Mouse (Mus musculus): ENCODE measurements around the gene Tom1. TPM values are rescaled to one million over a fixed set of nuclear protein-coding genes. Genes with fewer than 3 reads are reported as not detected.

The Tom1 gene
- polyA plus RNA-seq, 1 experiment from 2014 or later, result 37.7 TPM

DNA sequence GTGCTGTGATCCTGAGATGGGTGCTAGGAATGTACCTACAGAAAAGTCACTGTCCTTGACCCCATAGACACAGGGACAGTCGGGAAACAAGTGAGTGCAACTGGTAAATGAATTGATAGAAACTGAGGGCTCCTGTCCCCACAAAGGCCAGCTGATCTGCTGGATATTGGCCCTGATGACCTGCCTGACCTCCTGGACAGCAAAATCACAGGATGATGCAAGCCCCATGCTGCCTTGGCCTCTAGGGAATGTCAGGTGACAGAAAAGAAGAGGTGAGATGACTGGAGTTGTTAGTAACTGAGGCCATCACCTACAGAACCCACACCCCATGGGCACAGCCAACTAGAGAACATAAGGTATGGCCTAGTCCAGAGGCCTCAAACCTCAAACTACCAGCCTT, 44.7 kb downstream of the Tom1 start:
- H3K4me1 ChIP-seq (ENCODE audit: control insufficient read depth, insufficient read depth, low read length), result no peaks in the 10 kb centered on the region
- no peak overlapping the region for H3K9ac ChIP-seq (ENCODE audit: low read depth, low read length)
- WGBS, result 97% methylated on average over 1 of the region's 1 CpGs
- H3K27me3 ChIP-seq (ENCODE audit: control insufficient read depth, insufficient read depth, low read depth, low read length), result no peaks in the 10 kb centered on the region; the same call in 1 of the 2 replicates
- no peak for ATAC-seq
- H3K4me3 ChIP-seq (ENCODE audit: low read depth, low read length), result no peak overlapping the region
- no peak overlapping the region for H3K27ac ChIP-seq (ENCODE audit: low read length)
- H3K4me2 ChIP-seq (ENCODE audit: low read length), result no peak overlapping the region
- no peaks in the 10 kb centered on the region for H3K36me3 ChIP-seq (ENCODE audit: control insufficient read depth, insufficient read depth, low read length)
- no peaks in the 10 kb centered on the region for H3K9me3 ChIP-seq (replicated peaks; ENCODE audit: control insufficient read depth, low read length, poor library complexity, severe bottlenecking)

DNA sequence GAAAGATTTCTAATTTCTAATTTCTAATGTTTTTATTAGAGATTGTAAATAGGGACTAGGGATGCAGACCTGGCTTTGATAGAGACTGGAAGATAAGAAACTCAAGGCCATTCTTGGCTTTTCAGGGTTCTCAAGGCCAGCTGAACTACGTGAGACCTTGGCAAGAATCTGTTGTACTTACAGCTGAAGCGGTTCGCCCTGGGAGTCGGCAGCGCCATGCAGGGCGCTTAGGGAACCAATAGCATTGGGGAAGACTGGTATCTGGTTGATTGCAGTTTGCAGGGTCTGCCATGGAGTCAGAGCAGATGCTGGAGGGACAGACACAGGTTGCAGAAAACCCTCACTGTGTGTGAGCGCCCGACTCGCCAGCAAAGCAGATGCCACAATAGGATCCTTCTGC, 45.3 kb downstream of the Tom1 start:
- 95% methylated on average over 9 of the region's 9 CpGs for WGBS
- no peak for ATAC-seq

DNA sequence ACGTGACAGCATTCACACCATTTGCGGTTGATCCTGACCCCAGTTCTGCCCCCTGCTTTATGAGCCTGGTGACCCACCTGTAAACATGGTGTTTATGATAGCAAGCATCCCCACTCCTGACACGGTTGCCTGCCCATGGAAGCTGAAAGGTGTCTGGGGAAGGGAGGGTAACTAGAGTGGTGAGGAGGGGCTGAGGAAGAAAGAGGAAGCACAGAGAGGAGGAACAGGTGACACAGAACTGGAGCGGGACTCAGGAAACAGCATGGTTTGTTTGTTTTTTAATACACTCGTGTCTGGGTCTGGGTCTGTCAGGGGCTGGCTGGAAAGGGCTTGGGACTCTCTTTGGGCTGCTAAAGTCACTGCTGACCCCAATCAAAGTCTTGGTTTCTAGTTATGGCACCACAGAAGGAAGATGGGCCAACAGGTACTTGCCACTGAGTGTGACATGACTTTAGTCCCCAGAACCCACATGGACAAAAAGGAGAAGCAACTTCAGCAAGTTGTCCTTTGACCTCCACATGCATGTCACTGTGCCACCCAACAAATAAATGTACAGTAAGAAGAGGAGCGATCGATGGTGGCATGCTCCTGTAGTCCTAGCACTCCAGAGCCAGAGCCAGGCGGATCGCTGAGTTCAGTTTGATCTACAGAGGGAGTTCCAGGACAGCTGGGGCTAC, 48.0 kb downstream of the Tom1 start:
- Histone ChIP-seq H3K4me1 (ENCODE audit: control insufficient read depth, insufficient read depth, low read length) (peaks cover 3% of the 10 kb centered on the region; the same call in 1 of the 2 replicates), H3K9me3 (replicated peaks; ENCODE audit: control insufficient read depth, low read length, poor library complexity, severe bottlenecking) (no peaks in the 10 kb centered on the region), H3K27me3 (ENCODE audit: control insufficient read depth, insufficient read depth, low read depth, low read length) (no peaks in the 10 kb centered on the region; the same call in 1 of the 2 replicates), H3K9ac (ENCODE audit: low read depth, low read length) (no peak overlapping the region), H3K4me3 (ENCODE audit: low read depth, low read length) (no peak overlapping the region), H3K4me2 (ENCODE audit: low read length) (no peak overlapping the region), H3K36me3 (ENCODE audit: control insufficient read depth, insufficient read depth, low read length) (no peaks in the 10 kb centered on the region), H3K27ac (ENCODE audit: low read length) (no peak overlapping the region)
- no peak for ATAC-seq
- 85% methylated on average over 9 of the region's 9 CpGs for WGBS

More for the DNA sequence above, 45.3 kb downstream of the Tom1 start:
- Histone ChIP-seq H3K36me3 (ENCODE audit: control insufficient read depth, insufficient read depth, low read length) (no peaks in the 10 kb centered on the region), H3K27me3 (ENCODE audit: control insufficient read depth, insufficient read depth, low read depth, low read length) (no peaks in the 10 kb centered on the region; the same call in 1 of the 2 replicates), H3K9me3 (replicated peaks; ENCODE audit: control insufficient read depth, low read length, poor library complexity, severe bottlenecking) (no peaks in the 10 kb centered on the region), H3K4me3 (ENCODE audit: low read depth, low read length) (no peak overlapping the region), H3K9ac (ENCODE audit: low read depth, low read length) (no peak overlapping the region), H3K27ac (ENCODE audit: low read length) (no peak overlapping the region), H3K4me2 (ENCODE audit: low read length) (no peak overlapping the region), H3K4me1 (ENCODE audit: control insufficient read depth, insufficient read depth, low read length) (peaks cover 2% of the 10 kb centered on the region; the same call in 1 of the 2 replicates)

DNA sequence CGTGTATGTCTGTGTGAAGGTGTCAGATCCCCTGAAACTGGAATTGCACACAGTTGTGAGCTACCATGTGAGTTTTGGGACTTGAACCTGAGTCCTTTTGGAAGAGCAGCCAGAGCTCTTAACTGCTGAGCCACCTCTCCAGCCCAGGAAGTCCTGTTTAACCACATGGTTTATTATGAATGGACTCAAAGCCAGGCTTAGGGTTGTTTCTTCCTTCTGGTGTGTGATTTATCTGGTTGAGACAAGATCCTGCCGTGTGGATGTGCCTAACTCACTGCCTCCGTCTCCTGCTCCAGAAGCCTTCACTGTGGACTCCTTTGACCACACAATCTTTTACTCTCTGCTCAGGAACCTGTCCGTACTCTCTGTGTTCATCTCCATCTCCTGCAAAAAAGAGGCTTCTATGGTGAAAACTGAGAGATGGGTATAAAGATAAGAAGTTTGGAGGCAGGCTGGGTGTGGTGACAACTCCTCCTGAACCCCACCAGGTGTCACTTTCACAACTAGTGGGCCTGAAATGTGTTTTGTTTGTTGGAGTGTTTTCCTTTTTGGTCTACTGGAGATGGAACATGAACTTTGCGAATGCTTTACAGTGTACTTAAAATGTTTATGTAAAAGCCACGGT, 48.8 kb downstream of the Tom1 start:
- H3K27ac ChIP-seq (ENCODE audit: low read length), result no peak overlapping the region
- no peak overlapping the region for H3K4me3 ChIP-seq (ENCODE audit: low read depth, low read length)
- no peak overlapping the region for H3K9ac ChIP-seq (ENCODE audit: low read depth, low read length)
- H3K4me1 ChIP-seq (ENCODE audit: control insufficient read depth, insufficient read depth, low read length), result peaks cover 3% of the 10 kb centered on the region; the same call in 1 of the 2 replicates
- no peak overlapping the region for H3K4me2 ChIP-seq (ENCODE audit: low read length)
- H3K36me3 ChIP-seq (ENCODE audit: control insufficient read depth, insufficient read depth, low read length), result no peaks in the 10 kb centered on the region
- no peaks in the 10 kb centered on the region for H3K9me3 ChIP-seq (replicated peaks; ENCODE audit: control insufficient read depth, low read length, poor library complexity, severe bottlenecking)
- ATAC-seq, result no peak
- no peaks in the 10 kb centered on the region; the same call in 1 of the 2 replicates for H3K27me3 ChIP-seq (ENCODE audit: control insufficient read depth, insufficient read depth, low read depth, low read length)
- 81% methylated on average over 6 of the region's 6 CpGs for WGBS

DNA sequence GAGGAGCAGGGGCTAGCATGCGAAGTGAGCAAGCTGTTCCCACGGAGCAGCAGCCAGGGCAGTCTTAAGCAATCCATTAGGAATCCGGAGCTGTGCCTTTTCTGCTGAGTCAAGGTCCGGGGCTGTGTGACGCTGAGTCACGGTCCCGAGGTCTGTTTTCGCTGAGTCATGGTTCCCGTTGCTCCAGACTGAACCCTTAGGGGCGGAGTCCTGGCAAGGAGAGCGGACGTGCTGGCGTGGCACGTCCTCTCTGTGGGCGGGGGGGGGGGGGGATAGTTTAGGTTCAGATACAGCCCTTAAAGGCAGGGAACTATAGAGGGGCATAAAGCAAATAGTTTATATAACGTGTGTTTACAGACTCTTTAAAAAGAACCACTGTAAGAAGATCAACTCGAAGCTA, 50.3 kb downstream of the Tom1 start:
- peak overlapping the region; percentile 60 for H3K4me2 ChIP-seq (ENCODE audit: low read length)
- no peaks in the 10 kb centered on the region; the same call in 1 of the 2 replicates for H3K27me3 ChIP-seq (ENCODE audit: control insufficient read depth, insufficient read depth, low read depth, low read length)
- peak overlapping the region; percentile 42; the same call in 1 of the 2 replicates for H3K9ac ChIP-seq (ENCODE audit: low read depth, low read length)
- peak; percentile 90 for ATAC-seq
- H3K4me3 ChIP-seq (ENCODE audit: low read depth, low read length), result peak overlapping the region; percentile 21
- WGBS, result 6% methylated on average over 16 of the region's 17 CpGs
- no peaks in the 10 kb centered on the region for H3K36me3 ChIP-seq (ENCODE audit: control insufficient read depth, insufficient read depth, low read length)
- H3K27ac ChIP-seq (ENCODE audit: low read length), result no peak overlapping the region
- no peaks in the 10 kb centered on the region for H3K9me3 ChIP-seq (replicated peaks; ENCODE audit: control insufficient read depth, low read length, poor library complexity, severe bottlenecking)
- peaks cover 3% of the 10 kb centered on the region; the same call in 1 of the 2 replicates for H3K4me1 ChIP-seq (ENCODE audit: control insufficient read depth, insufficient read depth, low read length)

DNA sequence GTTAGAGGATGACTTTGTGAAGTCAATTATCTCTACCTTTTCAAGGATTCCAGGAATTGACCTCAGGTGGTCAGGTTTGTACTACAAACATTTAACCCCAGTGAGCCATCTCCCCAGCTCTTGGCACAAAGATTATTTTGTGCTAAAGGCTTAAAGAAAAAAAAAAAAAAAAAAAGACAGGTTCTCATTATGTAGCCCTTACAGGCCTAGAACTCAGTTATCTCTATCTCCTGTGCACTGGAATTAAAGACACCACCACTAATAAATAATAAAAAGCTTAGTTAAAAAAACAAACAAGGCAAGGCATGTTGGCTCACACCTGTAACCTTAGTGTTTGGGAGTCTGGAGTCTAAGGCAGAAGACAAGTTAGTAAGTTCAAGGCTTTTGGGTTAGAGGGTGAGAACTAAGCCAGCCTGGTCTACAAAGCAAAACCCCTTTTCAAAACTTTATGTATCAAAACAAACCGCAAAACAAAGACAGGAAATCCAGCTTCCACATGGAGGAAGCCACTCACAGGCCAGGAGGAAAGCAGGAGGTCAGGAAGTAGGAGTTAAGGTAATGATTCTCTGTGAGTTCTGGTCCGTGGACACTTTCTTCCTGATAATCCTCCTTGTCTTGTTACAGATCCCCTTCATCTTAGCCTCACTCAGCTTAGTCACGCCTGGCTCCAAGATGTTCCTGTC, 51.0 kb downstream of the Tom1 start:
- 72% methylated on average over 3 of the region's 3 CpGs for WGBS

DNA sequence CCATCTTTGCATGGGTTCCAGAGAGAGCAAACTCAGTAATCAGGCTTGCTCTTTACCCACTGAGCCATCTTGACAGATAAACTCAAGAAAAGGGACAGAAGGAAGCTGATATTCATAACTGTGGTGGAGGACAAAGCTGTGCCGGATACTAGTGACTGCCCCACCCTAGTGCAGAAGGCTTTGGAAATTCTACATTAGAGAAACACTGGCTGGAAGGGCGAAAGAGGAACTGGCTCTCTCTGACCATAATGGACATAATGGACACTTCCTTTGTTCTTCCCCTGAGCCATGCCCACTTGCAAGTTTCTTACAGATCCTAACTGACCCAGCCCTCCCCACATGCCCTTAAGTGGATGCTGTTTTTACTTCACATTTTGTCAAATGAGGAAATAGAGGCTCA, 52.5 kb downstream of the Tom1 start:
- H3K9ac ChIP-seq (ENCODE audit: low read depth, low read length), result no peak overlapping the region
- no peak for ATAC-seq

More for the DNA sequence above, 51.0 kb downstream of the Tom1 start:
- ATAC-seq, result no peak
- Histone ChIP-seq H3K9me3 (replicated peaks; ENCODE audit: control insufficient read depth, low read length, poor library complexity, severe bottlenecking) (no peaks in the 10 kb centered on the region), H3K27ac (ENCODE audit: low read length) (no peak overlapping the region), H3K9ac (ENCODE audit: low read depth, low read length) (no peak overlapping the region), H3K27me3 (ENCODE audit: control insufficient read depth, insufficient read depth, low read depth, low read length) (no peaks in the 10 kb centered on the region; the same call in 1 of the 2 replicates), H3K4me2 (ENCODE audit: low read length) (no peak overlapping the region), H3K4me1 (ENCODE audit: control insufficient read depth, insufficient read depth, low read length) (peaks cover 3% of the 10 kb centered on the region; the same call in 1 of the 2 replicates), H3K36me3 (ENCODE audit: control insufficient read depth, insufficient read depth, low read length) (no peaks in the 10 kb centered on the region), H3K4me3 (ENCODE audit: low read depth, low read length) (no peak overlapping the region)

DNA sequence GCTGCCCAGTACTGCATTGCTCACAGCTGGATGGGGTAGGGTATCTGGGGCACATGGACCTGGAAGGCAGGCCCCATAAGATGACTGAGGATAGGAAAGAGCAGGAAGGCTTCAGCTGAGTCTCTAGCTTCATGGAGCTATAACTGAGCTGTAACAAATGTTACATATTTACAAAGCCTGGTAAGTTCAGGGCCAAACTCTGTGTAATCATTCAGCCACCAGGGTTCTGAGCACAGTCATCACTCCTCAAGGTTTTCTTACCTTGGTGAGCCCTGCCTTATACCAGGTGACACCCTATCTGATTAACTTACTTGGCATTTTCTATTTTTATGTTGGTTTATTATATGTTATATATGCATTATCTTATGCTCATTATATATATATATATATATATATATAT, 53.6 kb downstream of the Tom1 start:
- Histone ChIP-seq H3K36me3 (ENCODE audit: control insufficient read depth, insufficient read depth, low read length) (no peaks in the 10 kb centered on the region), H3K27me3 (ENCODE audit: control insufficient read depth, insufficient read depth, low read depth, low read length) (no peaks in the 10 kb centered on the region; the same call in 1 of the 2 replicates), H3K9ac (ENCODE audit: low read depth, low read length) (no peak overlapping the region), H3K4me1 (ENCODE audit: control insufficient read depth, insufficient read depth, low read length) (peaks cover 3% of the 10 kb centered on the region; the same call in 1 of the 2 replicates), H3K4me3 (ENCODE audit: low read depth, low read length) (no peak overlapping the region), H3K27ac (ENCODE audit: low read length) (no peak overlapping the region), H3K9me3 (replicated peaks; ENCODE audit: control insufficient read depth, low read length, poor library complexity, severe bottlenecking) (no peaks in the 10 kb centered on the region), H3K4me2 (ENCODE audit: low read length) (no peak overlapping the region)
- ATAC-seq, result no peak

More for the DNA sequence above, 52.5 kb downstream of the Tom1 start:
- H3K4me2 ChIP-seq (ENCODE audit: low read length), result no peak overlapping the region
- H3K27ac ChIP-seq (ENCODE audit: low read length), result no peak overlapping the region
- 85% methylated on average over 2 of the region's 2 CpGs for WGBS
- no peaks in the 10 kb centered on the region for H3K36me3 ChIP-seq (ENCODE audit: control insufficient read depth, insufficient read depth, low read length)
- no peaks in the 10 kb centered on the region; the same call in 1 of the 2 replicates for H3K27me3 ChIP-seq (ENCODE audit: control insufficient read depth, insufficient read depth, low read depth, low read length)
- H3K4me1 ChIP-seq (ENCODE audit: control insufficient read depth, insufficient read depth, low read length), result peaks cover 3% of the 10 kb centered on the region; the same call in 1 of the 2 replicates
- H3K4me3 ChIP-seq (ENCODE audit: low read depth, low read length), result no peak overlapping the region
- no peaks in the 10 kb centered on the region for H3K9me3 ChIP-seq (replicated peaks; ENCODE audit: control insufficient read depth, low read length, poor library complexity, severe bottlenecking)

Data from midbrain, embryonic 16.5 days (tissue).